Mouse (Mus musculus) frontal cortex, adult 2 months (tissue): ENCODE results near the gene Hspb8. TPM values are rescaled to one million over a fixed set of nuclear protein-coding genes. Genes with fewer than 3 reads are reported as not detected.

Experiments
- DNase-seq, 2 experiments: peaks; one replicate each; pipeline ENCODE4 v3.0.0; 2022; ENCODE audit warnings: low spot score in 1 of 2; ENCODE audit errors: extremely low spot score in 1 of 2
- polyA plus RNA-seq: library from polyadenylated mRNA; depleted of rRNA; stranded (reverse); fragments of >200 nt; gene quantifications from 2 replicates; pipeline ENCODE4 v1.2.3, GENCODE M21; 2012; rRNA removed

The Hspb8 gene
- polyA plus RNA-seq = 13.6 and 15.0 TPM in 2 replicates

DNA sequence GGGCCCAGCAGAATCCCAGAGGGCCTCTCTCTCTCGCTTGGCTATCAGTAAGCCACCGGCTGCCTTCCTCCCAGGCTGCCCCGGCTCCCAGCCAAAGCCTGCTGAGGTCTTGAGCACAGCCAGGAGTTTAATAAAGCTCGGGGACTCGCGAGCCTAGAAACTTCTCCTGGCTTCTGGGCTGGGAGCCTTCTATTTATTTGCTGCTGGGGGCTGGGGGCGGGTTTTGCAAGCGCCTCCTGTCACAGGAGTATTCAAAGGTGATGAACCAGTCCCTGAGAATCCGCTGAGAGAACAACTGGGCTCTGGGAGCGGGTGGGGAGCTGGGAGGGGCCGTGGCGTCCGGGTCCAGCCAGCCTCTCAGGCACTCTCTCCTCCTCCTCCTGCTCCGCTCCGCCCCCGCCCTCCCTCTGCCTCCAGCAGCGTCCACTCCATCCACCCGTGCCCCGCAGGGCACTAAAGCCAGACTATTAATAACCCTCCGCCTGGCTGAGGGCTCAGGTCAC, at the start of gene Hspb8:
Gene Hspb8 (minus strand): TSS at position 166 of the 503 bp plus-strand sequence.
- DNase-seq = peak in 1 of 2 experiments; percentile 36

DNA sequence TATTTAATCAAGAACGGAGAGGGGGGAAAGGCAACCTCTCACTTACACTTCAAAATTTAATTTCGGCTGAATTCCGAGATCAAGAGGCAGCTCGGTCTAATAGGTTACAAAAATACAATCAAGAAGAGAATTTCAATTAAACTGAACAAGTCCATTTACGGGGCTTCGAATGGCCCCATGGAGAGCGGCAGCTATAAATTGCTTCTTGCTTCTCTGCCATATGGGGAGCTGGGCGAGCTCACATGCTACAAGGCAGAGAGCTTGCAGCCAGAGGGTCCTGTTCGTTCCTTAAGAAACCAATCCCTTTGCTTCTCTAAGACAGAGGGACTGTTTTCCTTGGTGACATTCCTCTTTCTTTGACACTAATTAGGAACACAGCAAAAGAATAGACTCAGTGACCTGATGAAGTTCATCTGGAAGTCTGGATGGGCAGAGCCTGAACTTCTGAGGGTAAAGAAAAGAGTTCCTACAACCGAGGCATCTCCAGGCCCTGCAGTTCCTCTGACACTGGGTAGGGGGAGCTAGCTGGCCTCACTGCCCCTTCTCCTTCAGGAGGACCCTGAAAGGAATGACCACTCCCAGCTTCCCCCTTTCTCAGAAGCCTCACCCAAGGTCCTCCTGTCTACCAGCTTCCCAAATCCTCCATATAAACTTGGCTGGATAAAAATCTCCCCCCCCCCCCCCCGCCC, 38.8 kb upstream of the Hspb8 start:
- no peak for DNase-seq

- DNase-seq = peak in 1 of 2 experiments; percentile 53
Measured at GRCm38 (mm10) chr5:116459970-116460369, 37.3 kb upstream of the Hspb8 start.

DNA sequence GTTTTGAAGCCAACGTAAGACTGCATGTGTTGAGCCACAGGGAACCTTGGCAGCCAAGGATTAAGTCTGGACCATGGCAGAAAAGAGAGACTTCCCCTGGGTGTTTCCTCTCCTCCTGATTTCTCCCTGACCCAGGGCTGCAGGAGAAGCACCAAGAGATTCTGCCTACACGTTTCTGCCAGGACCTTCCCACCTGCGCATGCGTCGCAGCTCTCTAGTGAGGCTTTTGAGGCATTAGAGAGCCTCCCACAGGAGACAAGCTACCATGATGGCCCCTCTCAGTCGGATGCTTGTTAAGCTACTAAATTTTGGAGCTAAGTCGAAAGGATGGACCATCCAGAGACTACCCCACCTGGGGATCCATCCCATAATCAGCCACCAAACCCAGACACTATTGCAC, 35.1 kb upstream of the Hspb8 start:
- no peak for DNase-seq

DNA sequence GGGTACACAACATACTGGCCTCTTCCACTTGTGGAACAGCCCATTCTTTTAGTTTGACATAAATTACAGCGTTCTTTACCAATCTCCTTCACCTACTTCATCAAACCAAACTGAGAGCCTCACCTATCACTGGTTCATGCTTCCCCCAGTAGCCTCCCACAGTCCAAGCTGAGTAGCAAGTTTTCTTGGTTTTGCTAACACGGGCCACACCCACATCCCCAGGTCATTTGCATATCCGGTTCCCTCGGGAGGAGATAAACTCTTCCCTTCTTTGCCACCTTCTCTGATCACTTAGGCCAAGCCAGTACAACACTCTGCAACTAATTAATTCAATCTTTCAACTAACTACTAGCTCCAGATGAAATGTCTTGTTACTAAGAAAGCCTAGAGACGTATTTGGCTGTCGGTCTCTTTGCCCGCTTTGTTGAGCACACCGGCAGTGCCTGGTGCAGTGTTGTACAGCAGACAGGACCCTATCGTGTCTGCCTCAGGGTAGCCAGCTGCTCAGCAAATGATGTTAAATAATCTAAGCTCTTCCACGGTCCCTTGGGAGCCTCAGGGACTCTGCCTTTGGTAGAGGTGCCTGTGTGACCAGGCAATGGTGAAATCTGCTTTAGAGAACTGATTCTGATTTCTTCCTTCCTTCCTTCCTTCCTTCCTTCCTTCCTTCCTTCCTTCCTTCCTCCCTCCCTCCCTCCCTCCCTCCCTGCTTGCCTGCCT, 34.3 kb upstream of the Hspb8 start:
- no peak for DNase-seq

DNA sequence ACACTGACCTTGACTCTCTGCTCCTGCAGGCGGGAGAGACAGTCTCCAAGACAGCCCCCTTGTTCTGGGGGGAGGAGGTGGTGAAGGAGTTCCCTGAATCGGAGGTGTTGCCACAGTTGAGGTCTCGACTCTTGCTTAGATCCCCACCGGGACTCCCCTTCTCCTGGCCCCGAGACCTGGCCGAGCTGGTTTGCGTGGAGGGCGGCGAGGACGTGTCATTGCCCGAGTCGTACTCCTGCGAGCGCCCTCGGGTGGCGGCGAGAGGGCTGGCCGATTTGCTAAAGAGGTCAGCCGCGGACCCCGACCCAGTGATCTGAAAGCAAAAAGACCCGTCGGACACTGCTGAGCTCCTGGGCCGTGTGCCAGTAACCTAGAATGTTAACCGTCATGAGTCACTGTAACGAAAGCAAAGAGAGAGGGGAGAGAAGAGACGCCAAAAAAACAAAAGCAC, 30.8 kb upstream of the Hspb8 start:
- DNase-seq = peak in 1 of 2 experiments; percentile 52

GRCm38 (mm10) chr5:116450901-116451300, 28.2 kb upstream of the Hspb8 start:
- DNase-seq = no peak

DNA sequence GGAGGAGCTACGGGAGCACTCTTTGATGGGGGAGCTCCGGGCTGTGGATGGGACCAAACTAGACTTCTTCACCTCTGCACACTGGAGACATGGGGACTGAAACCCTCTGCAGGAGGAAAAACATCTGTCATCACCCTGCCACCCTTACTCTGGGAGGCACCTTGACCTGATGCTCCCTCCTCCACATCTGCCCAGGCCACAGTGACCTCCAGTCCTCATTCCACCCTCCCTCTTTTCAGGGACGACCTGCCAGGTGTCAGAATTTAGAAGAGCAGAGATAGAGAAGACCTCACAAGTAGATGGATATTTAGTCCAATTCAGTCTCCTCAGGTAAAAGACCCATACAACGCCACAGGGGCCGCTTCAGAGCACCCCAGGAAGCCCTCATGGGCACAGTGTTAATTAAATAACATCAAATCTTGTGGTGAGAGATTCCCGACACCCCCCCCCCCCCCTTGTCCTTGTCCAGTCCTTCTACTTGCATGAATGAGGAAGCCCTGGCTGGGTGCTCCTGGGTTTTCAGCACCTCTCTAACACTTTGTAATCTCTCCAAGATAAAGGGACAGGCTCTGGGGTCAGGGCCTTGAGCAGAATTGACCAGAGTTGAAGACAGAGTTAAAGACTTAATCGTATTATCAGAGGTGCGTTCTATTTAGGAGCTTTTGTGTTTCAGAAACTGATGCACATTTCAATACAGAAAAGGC, 27.0 kb upstream of the Hspb8 start:
- DNase-seq = no peak

- DNase-seq = no peak
Measured at GRCm38 (mm10) chr5:116448409-116449191, 25.9 kb upstream of the Hspb8 start.

- no peak for DNase-seq
Measured at GRCm38 (mm10) chr5:116447821-116448350, 25.2 kb upstream of the Hspb8 start.

DNA sequence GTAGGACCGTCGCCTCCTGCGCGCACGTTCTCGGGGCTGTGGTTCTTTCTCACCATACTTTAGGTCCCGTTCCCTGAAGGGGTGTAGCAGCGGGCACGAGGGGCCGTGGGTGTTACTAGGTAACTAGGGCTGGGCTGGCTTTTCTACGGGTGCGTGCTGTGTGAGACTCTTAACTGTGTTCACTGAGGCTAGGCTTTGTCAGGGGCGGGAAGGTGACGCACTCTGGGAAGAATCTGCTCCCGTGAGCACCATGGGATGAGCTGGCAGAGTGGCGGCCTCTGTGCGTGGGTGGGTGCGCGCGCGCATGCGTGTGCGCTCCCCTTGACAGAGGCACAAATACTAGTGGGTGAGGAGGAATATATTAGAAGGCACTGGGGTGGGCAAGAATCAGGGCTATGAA, 23.9 kb upstream of the Hspb8 start:
- DNase-seq = peak in 1 of 2 experiments; percentile 67

GRCm38 (mm10) chr5:116445634-116446367, 23.1 kb upstream of the Hspb8 start:
- DNase-seq = no peak

DNA sequence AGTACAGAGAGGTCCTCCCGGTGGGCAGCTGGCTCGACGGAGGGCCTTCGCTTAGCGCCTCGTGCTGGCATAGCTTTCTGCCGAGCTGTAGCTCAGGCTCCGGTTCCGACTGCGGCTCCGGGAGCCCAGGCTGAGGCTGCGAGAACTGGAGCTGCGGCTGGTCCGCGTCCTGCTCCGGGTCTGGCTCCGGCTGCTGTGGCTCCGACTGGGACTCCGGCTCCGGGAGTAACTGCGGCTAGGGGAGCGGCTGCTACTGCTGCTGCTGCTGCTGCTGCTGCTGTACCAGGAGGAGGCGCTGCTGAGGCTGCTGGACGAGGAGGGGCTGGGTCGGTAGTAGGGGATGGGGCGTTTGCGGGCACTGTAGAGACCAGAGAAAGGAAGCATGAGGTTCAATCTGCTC, 21.9 kb upstream of the Hspb8 start:
- no peak for DNase-seq

GRCm38 (mm10) chr5:116443459-116443940, 20.8 kb upstream of the Hspb8 start:
- DNase-seq = peak in 1 of 2 experiments; percentile 61

- peak; percentile 78 to 80 for DNase-seq
Measured at GRCm38 (mm10) chr5:116442697-116443458, 20.2 kb upstream of the Hspb8 start.

- peak; percentile 69 to 79 for DNase-seq
Measured at GRCm38 (mm10) chr5:116440251-116440650, 17.6 kb upstream of the Hspb8 start.

GRCm38 (mm10) chr5:116438328-116438727, 15.7 kb upstream of the Hspb8 start:
- DNase-seq = no peak

- DNase-seq = no peak
Measured at GRCm38 (mm10) chr5:116436117-116436516, 13.5 kb upstream of the Hspb8 start.
